Mouse (Mus musculus): ENCODE measurements around the gene Grik3.

DNA sequence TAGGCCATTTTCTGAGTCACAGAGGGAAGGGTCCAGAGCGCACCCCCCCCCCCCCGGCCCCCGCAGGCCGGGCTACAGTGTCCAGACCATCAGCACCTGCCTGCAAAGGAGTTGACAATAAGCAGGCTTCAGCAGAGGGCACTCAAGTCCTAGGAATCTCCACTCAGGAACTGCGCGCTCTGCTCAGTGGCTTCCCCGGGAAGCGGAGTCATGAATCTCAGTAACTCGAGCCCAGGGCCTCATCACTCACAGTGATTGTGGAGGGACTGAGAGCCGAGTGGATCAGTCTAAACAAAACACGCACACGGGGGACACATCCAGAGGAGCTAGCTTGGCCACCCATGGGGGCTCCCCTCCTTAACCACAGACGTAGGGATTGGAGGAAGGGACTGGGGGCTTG lies 3.9 kb upstream of the Grik3 start:
- TF ChIP-seq CTCF (IDR thresholded peaks at IDR 0.05; ENCODE audit: low read depth) (peak; percentile 56), EP300 (optimal IDR thresholded peaks at IDR 0.05) (no peak)
